Mouse (Mus musculus): Measurements from ENCODE around the gene Wnt10a. TPM values are rescaled to one million over a fixed set of nuclear protein-coding genes. Genes with fewer than 3 reads are reported as not detected.
A peak's percentile ranks its signal among the peaks of the same experiment; 100 is the strongest.

Gene Wnt10a
- polyA plus RNA-seq, 1 experiment from 2014 or later: not detected

- no peak for DNase-seq
- H3K27me3 ChIP-seq: peaks cover 98% of the 10 kb centered on the region
- no peak for ATAC-seq (ENCODE audit: low read depth)
- H3K4me2 ChIP-seq: no peak overlapping the region
- H3K27ac ChIP-seq: no peak overlapping the region
- no peak overlapping the region for H3K9ac ChIP-seq
- no peaks in the 10 kb centered on the region for H3K9me3 ChIP-seq (replicated peaks)
- H3K4me3 ChIP-seq (replicated peaks): no peak overlapping the region
- H3K4me1 ChIP-seq (replicated peaks): peaks cover 7% of the 10 kb centered on the region
- no peaks in the 10 kb centered on the region for H3K36me3 ChIP-seq
- WGBS (ENCODE audit: insufficient replicate concordance): 2% methylated on average over 7 of the region's 7 CpGs
These were observed 3.5 kb upstream of the Wnt10a start for GRCm38 (mm10) chr1:74787846-74788245.

- no peak overlapping the region for H3K9ac ChIP-seq
- DNase-seq (no peak), ATAC-seq (ENCODE audit: low read depth) (no peak)
- WGBS (ENCODE audit: insufficient replicate concordance): 7% methylated on average over 6 of the region's 6 CpGs
- H3K4me3 ChIP-seq (replicated peaks): no peak overlapping the region
- H3K4me1 ChIP-seq (replicated peaks): peaks cover 7% of the 10 kb centered on the region
- no peak overlapping the region for H3K4me2 ChIP-seq
- H3K27me3 ChIP-seq: peaks cover 98% of the 10 kb centered on the region
- H3K27ac ChIP-seq: no peak overlapping the region
- H3K36me3 ChIP-seq: no peaks in the 10 kb centered on the region
- no peaks in the 10 kb centered on the region for H3K9me3 ChIP-seq (replicated peaks)
These were observed 2.6 kb upstream of the Wnt10a start for GRCm38 (mm10) chr1:74788603-74789176.

GRCm38 (mm10) chr1:74790095-74790494 is 1.2 kb upstream of the Wnt10a start:
- Histone ChIP-seq H3K27ac (no peak overlapping the region), H3K4me3 (replicated peaks) (no peak overlapping the region), H3K9me3 (replicated peaks) (no peaks in the 10 kb centered on the region), H3K4me1 (replicated peaks) (0 out of 2 replicates have a peak, but pooled peaks cover 4% of the 10 kb centered on the region), H3K27me3 (peaks cover 98% of the 10 kb centered on the region), H3K36me3 (no peaks in the 10 kb centered on the region), H3K9ac (no peak overlapping the region), H3K4me2 (no peak overlapping the region)
- no peak for DNase-seq
- ATAC-seq (ENCODE audit: low read depth): no peak
- WGBS (ENCODE audit: insufficient replicate concordance): 4% methylated on average over 3 of the region's 3 CpGs

GRCm38 (mm10) chr1:74792831-74793660 is 1.7 kb downstream of the Wnt10a start:
- Histone ChIP-seq H3K4me3 (replicated peaks) (no peak overlapping the region), H3K36me3 (no peaks in the 10 kb centered on the region), H3K9ac (no peak overlapping the region), H3K4me2 (no peak overlapping the region), H3K4me1 (replicated peaks) (0 out of 2 replicates have a peak, but pooled peaks cover 4% of the 10 kb centered on the region), H3K27me3 (peaks cover 99% of the 10 kb centered on the region), H3K27ac (no peak overlapping the region), H3K9me3 (replicated peaks) (no peaks in the 10 kb centered on the region)
- 10% methylated on average over 19 of the region's 19 CpGs for WGBS (ENCODE audit: insufficient replicate concordance)
- ATAC-seq (ENCODE audit: low read depth) (no peak), DNase-seq (no peak)

GRCm38 (mm10) chr1:74794487-74795144 is 3.3 kb downstream of the Wnt10a start:
- Histone ChIP-seq H3K27ac (no peak overlapping the region), H3K27me3 (peaks cover 100% of the 10 kb centered on the region), H3K36me3 (no peaks in the 10 kb centered on the region), H3K4me2 (0 out of 2 replicates have a peak overlapping the region, but pooled peaks have one; percentile 6), H3K4me1 (replicated peaks) (0 out of 2 replicates have a peak, but pooled peaks cover 4% of the 10 kb centered on the region), H3K4me3 (replicated peaks) (peak overlapping the region; percentile 8), H3K9ac (no peak overlapping the region), H3K9me3 (replicated peaks) (no peaks in the 10 kb centered on the region)
- no peak for ATAC-seq (ENCODE audit: low read depth)
- 2% methylated on average over 38 of the region's 38 CpGs for WGBS (ENCODE audit: insufficient replicate concordance)
- no peak for DNase-seq

GRCm38 (mm10) chr1:74795145-74795529 is 3.8 kb downstream of the Wnt10a start:
- Histone ChIP-seq H3K4me2 (no peak overlapping the region), H3K27ac (no peak overlapping the region), H3K4me3 (replicated peaks) (no peak overlapping the region), H3K9ac (no peak overlapping the region), H3K27me3 (peaks cover 100% of the 10 kb centered on the region), H3K9me3 (replicated peaks) (no peaks in the 10 kb centered on the region), H3K4me1 (replicated peaks) (0 out of 2 replicates have a peak, but pooled peaks cover 4% of the 10 kb centered on the region), H3K36me3 (no peaks in the 10 kb centered on the region)
- WGBS (ENCODE audit: insufficient replicate concordance): 3% methylated on average over 6 of the region's 11 CpGs
- DNase-seq (no peak), ATAC-seq (ENCODE audit: low read depth) (no peak)

GRCm38 (mm10) chr1:74797459-74797858 is 6.1 kb downstream of the Wnt10a start:
- no peak for ATAC-seq (ENCODE audit: low read depth)
- Histone ChIP-seq H3K9me3 (replicated peaks) (no peaks in the 10 kb centered on the region), H3K36me3 (no peaks in the 10 kb centered on the region), H3K27ac (no peak overlapping the region), H3K9ac (no peak overlapping the region), H3K4me2 (no peak overlapping the region), H3K4me1 (replicated peaks) (no peaks in the 10 kb centered on the region), H3K4me3 (replicated peaks) (no peak overlapping the region), H3K27me3 (peaks cover 100% of the 10 kb centered on the region)
- WGBS (ENCODE audit: insufficient replicate concordance): 16% methylated on average over 5 of the region's 5 CpGs
- no peak for DNase-seq

GRCm38 (mm10) chr1:74800424-74800888 is 9.1 kb downstream of the Wnt10a start:
- H3K27me3 ChIP-seq: peaks cover 100% of the 10 kb centered on the region
- H3K4me3 ChIP-seq (replicated peaks): no peak overlapping the region
- H3K36me3 ChIP-seq: no peaks in the 10 kb centered on the region
- no peaks in the 10 kb centered on the region for H3K9me3 ChIP-seq (replicated peaks)
- no peak overlapping the region for H3K27ac ChIP-seq
- no peak for DNase-seq
- peak overlapping the region; percentile 23; the same call in 1 of the 2 replicates for H3K4me2 ChIP-seq
- no peak overlapping the region for H3K9ac ChIP-seq
- ATAC-seq (ENCODE audit: low read depth): no peak
- H3K4me1 ChIP-seq (replicated peaks): no peaks in the 10 kb centered on the region
- WGBS (ENCODE audit: insufficient replicate concordance): under 1% methylated on average over 29 of the region's 29 CpGs

- ATAC-seq (ENCODE audit: low read depth) (no peak), DNase-seq (no peak)
- Histone ChIP-seq H3K27me3 (peaks cover 100% of the 10 kb centered on the region), H3K4me2 (no peak overlapping the region), H3K36me3 (no peaks in the 10 kb centered on the region), H3K4me3 (replicated peaks) (no peak overlapping the region), H3K9ac (no peak overlapping the region), H3K4me1 (replicated peaks) (peaks cover under 1% of the 10 kb centered on the region), H3K9me3 (replicated peaks) (no peaks in the 10 kb centered on the region), H3K27ac (no peak overlapping the region)
- 25% methylated on average over 6 of the region's 6 CpGs for WGBS (ENCODE audit: insufficient replicate concordance)
These were observed 10.4 kb downstream of the Wnt10a start for GRCm38 (mm10) chr1:74801631-74802140.

- H3K9ac ChIP-seq: no peak overlapping the region
These were observed 11.7 kb downstream of the Wnt10a start for GRCm38 (mm10) chr1:74802795-74803656.

More at GRCm38 (mm10) chr1:74802795-74803656, 11.7 kb downstream of the Wnt10a start:
- no peak for ATAC-seq (ENCODE audit: low read depth)
- H3K4me2 ChIP-seq: peak overlapping the region; percentile 44
- no peak for DNase-seq
- H3K36me3 ChIP-seq: no peaks in the 10 kb centered on the region
- peak overlapping the region; percentile 27 for H3K4me3 ChIP-seq (replicated peaks)
- no peak overlapping the region for H3K27ac ChIP-seq
- 1% methylated on average over 57 of the region's 57 CpGs for WGBS (ENCODE audit: insufficient replicate concordance)
- peaks cover 100% of the 10 kb centered on the region for H3K27me3 ChIP-seq
- H3K4me1 ChIP-seq (replicated peaks): peaks cover 10% of the 10 kb centered on the region
- no peaks in the 10 kb centered on the region for H3K9me3 ChIP-seq (replicated peaks)
